Mouse (Mus musculus) NIH3T3 (cell line): ENCODE measurements at regions not wholly inside any gene's neighbourhood (a gene's known extent, or its start where the extent isn't known, plus 50 kb on each side); places are given as distances from the start of the nearest gene placed in this dataset.

Experiments
- DNase-seq: peaks from one replicate; pipeline ENCODE4 v3.0.0-alpha.2; 2012; ENCODE audit warnings: low read depth

GRCm38 (mm10) chr1:91678789-91679188 is 122.5 kb upstream of the Twist2 start:
- no peak for DNase-seq

- peak; percentile 61 for DNase-seq
Observed at GRCm38 (mm10) chr1:91685031-91685430, 116.2 kb upstream of the Twist2 start.

GRCm38 (mm10) chr1:91685789-91686188 is 115.5 kb upstream of the Twist2 start:
- no peak for DNase-seq

DNA sequence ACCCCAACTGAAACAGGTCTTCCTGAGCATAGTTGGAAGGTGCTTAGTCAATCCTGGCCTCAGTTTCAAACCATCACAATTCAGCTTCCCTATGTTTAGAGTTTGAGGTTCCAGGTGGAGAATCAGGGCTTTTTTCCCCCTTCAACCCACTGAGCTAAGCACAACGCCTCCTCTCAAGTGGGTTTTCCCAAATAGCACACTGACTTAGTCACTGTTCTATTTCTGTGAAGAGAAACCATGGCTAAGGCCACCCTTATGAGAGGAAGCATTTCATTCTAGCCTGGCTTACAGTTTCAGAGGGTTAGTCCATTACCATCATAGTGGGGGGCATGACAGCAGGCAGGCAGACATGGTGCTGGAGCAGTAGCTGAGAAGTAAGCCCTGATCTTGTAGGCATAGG is 109.7 kb upstream of the Twist2 start:
- DNase-seq: no peak

DNA sequence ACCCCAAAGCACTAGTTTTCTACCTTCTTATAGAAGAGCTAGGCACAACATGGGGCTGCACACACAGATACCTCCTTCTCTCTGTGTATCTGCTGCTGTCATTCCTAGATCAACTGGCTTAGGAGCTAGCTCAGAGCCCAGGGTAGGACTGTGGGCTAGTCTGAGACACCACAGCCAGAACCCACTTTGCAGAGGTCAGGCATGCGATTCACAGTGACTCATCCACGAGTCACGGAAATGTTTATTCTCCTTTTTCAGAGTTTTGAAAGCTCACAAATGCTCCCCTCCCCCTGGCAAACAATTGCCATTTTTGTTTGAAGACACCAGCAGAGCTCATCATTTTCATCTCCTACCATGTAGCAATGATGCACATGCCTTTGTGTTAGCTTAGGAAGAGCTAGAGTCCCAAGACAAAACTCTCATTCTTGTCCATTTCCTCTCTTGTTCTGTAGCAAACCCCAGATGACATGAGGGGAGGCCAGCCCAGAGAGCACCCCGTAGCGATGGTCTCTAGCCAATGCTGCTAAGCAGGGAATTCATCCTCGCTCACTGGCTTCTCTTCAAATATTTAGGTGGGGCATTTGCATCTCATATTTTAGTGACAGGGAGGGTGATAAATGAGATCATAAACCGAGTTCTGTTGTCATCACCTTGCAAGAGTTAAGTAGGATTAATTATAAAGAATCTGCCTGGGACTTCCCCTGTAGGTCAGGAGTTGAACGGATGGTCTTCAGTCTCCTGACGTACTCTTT is 108.4 kb upstream of the Twist2 start:
- peak; percentile 92 for DNase-seq

- DNase-seq: peak; percentile 91
Observed at GRCm38 (mm10) chr1:91697053-91697452, 104.2 kb upstream of the Twist2 start.

DNA sequence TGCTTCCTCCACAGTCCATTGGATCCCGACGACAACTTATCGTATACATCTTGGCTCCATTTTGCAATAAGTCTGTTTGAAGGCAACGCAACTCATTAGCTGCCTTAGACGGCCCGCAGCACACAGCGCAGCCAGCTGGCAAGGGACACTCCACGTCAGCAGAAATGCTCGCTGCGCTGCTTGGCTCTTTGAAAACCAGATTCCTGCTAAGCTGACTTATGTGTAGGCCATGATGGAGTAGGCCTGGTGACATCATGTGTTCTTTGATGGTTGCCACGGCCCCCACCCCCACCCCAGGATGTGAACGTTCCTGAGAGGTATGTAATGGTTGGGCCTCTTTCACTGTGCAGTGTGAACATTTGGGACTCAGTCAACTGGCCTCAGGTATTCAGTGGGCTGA is 99.8 kb upstream of the Twist2 start:
- peak; percentile 44 for DNase-seq

DNA sequence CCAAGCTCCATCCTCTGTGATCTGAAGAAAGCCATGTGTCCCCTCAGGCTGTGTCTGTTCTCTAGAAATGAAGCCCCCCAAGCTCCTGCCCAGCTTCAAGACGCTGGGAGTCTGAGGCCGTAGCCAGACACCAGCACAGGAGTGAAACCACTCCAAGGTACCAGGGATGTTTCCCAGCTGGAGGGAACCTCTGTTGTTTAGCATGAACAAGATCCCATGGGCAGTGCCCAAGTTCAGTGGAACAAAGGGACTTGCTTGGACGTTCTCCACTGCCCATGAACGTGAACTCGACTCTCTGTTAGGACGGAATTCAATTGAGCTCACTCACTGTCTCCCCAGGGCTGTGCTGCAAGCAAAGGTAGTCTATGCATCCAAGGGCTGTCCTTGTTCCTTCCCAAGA is 99.2 kb upstream of the Twist2 start:
- no peak for DNase-seq

- DNase-seq: no peak
Observed at GRCm38 (mm10) chr1:91702737-91703136, 98.5 kb upstream of the Twist2 start.

DNA sequence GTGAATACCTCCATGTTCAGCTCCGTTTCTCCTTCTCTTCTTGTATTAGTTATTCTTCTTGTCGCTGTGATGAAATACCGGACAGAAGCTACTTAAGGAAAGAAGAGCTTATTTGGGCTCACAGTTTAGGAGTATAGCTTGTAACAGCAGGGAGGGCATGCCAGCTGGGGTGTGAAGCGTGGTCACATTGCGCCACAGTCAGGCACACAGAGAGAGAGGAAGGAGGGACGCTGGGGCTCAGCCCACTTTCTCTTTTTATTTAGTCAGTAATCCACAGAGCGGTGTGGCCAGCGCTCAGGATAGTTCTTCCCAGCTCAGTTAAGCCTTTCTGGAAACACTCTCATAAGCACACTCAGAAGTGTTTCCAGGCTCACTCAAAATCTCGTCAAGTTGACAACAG is 95.8 kb upstream of the Twist2 start:
- peak; percentile 56 for DNase-seq

GRCm38 (mm10) chr1:91708550-91709243 is 92.6 kb upstream of the Twist2 start:
- peak; percentile 57 for DNase-seq

GRCm38 (mm10) chr1:91709244-91709600 is 92.0 kb upstream of the Twist2 start:
- DNase-seq: no peak

DNA sequence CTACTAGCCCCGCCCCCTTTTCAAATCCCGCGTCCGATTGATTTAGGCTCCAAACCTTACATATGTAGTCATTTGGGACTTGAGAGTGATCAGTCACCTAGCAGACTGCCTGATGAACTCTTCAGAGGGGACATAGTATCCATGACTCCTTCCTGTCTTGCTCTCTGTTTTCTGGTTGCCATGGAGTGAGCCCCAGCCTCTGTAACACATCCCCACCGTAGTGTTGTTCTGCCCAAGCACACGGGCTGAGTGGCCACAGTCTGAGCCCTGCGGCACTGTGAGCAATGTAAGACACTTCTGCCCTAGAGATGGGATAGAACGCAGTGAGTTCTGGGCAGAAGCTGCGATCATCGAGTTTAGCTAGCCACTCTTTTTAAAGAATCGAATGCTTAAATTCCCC is 88.1 kb upstream of the Twist2 start:
- DNase-seq: no peak

DNA sequence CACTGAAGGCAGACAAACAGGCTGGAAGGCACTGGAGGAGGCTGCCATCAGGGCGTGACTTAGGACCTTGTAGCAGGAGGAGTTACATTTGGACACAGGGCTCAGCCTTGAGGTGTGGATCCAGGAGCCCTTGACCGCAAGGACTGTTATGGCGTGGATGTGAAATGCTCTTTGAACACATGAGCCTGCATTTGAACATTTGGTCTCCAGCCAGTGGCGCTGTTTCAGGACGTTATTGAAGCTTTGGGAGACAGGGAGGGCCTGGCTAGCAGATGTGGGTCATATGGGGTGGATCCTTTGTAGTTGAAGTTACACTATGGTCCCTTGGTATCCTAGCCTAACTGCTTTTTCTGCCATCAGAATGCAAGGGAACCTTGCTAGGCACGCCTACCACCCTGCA is 87.0 kb upstream of the Twist2 start:
- no peak for DNase-seq

DNA sequence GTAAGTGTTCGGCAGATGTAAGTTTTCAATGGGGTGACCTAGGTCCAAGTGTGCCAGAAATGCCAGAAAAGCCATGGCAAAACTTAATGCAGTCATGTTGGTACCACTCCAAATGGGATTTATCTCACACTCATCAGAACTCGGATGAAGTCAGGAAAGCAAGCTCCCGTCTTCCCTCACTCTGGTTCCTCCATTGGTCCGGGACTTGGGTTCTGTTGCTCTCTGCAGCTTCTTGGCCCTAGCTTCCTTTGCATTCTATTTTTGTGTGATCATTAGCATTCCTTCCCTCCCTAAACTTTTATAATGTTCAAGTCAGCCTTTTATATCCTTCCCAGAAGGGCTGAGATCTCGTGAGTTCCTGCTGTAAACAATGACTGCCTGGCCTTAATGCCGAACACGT is 85.9 kb upstream of the Twist2 start:
- DNase-seq: peak; percentile 34

DNA sequence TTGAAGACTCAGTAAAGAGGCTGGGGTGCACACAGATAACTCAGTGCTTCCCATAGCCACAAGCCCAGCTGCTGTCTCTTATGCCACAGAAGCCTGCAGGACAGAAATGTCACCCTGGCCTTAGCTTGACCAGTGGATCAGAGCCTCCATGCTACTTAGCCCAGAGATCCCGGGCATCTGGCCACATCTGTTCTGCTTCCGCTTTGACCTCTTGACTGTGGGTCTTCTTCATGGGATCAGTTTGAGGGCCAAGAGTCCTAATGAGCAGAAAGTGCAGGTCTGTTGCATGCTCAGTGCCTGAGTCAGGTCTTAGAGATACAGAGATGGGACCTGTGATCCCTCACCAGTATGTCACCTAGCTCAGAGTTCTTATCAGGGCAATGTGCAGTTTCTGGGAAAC is 85.5 kb upstream of the Twist2 start:
- DNase-seq: no peak

DNA sequence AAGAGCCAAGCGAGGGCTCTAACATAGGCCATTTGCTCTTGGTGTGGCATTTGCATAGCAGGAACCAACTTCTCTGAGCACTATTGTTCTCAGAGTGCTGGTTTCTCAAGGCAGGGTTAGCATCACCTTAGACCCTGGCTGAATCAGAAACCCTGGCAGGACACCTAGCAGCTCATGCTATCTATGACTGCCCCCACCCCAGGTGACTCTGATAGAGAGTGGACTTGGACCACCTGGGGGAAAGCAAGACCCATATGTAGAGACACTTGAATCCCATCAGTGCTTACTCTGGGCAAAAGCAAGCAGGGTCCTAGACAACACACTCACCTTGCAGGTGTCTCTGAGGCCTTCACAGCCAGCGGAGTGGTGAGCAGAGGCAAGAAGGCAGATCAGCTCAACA is 84.4 kb upstream of the Twist2 start:
- no peak for DNase-seq

- DNase-seq: no peak
Observed at GRCm38 (mm10) chr1:91717961-91718360, 83.3 kb upstream of the Twist2 start.

DNA sequence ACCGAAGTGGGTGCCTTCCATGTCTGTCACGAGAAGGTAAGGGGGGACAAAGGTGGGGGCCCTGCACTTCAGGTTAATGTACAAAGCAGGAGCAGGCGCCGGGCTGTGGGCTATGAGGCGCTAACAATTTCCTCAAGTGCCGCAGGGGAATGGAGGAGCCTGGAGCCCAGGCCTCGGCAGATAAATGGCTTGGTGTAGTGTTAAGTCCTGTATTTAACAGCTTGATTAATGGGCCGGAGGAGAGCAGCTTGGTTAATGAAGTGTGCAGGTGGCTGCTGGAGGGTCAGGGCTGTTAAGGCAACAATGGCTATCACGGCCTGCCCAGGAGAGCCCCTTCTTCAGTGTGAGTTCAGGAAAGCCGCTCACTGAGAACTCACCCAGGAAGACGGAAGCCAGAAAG is 72.0 kb upstream of the Twist2 start:
- DNase-seq: no peak

DNA sequence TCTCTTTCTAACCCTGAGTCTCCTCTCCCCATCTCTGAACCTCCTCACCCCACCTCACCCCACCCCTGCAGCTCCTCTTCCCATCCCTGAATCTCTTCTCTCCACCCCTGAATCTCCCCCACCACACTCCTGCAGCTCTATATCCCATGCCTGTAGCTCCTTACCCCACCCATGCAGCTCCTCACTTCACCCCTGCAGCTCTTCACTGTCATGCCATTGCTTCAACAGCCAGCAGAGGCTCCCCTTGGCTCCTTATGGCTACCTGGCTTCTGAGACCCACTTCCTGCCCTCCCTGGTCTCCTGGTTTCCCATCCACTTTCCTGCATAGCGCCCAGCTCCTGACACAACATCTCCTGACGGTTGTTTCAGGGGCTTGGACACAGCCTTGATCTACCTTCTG is 71.0 kb upstream of the Twist2 start:
- DNase-seq: no peak

GRCm38 (mm10) chr1:91731703-91732102 is 69.6 kb upstream of the Twist2 start:
- no peak for DNase-seq

DNA sequence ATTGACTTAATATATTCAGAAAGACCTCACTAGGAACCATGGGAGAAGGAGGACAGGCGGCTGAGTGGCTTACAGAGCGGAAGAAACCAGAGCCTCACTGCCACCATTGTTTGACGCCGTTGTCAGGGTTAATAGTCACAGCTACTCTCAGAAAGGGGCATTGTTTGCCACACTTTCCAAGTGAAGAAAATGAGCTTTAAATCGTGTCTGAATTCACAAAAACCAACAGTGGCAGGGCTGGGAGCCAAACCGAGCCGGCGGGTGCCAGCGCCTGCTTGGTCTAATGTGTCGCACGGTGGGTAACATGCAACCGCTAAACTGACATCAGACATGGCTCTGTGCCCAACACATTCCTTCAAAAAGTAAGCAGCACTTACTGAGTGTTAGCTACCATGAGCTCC is 68.8 kb upstream of the Twist2 start:
- DNase-seq: peak; percentile 32

- no peak for DNase-seq
Observed at GRCm38 (mm10) chr1:91734731-91735130, 66.5 kb upstream of the Twist2 start.

DNA sequence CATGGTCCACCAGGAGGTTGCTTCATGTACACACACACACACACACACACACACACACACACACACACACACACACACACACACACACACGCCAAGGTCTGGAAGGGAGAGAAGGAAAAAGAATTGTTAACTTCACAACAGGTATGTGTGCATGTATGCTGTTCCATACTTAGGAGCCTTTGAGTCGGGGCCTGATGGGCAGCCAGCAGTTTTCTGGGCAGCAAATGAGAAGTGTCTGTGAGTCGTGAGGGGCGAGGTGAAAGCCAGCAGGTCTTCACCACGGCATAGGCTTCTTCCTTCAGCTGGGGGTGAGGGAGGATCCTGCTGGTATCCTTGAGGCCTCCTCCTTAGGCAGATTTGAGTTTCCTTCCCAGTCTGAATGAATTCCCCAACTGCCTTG is 65.8 kb upstream of the Twist2 start:
- DNase-seq: no peak
